Mouse (Mus musculus) thymus, adult 2 months (tissue): ENCODE measurements around the gene Zfand2a. TPM values are rescaled to one million over a fixed set of nuclear protein-coding genes. Genes with fewer than 3 reads are reported as not detected.

Source experiments
- DNase-seq: peaks from one replicate; pipeline ENCODE4 v3.0.0; 2021
- H3K27ac ChIP-seq: fragments of 200-500 bp; 2 replicates; pipeline ENCODE4 v1.5.1; 2012; ENCODE audit warnings: low read length, control low read depth; ENCODE audit not compliant: control insufficient read depth, insufficient read depth
- H3K27me3 ChIP-seq: fragments of 200-500 bp; 2 replicates; pipeline ENCODE4 v1.6.1; 2012; ENCODE audit warnings: mild to moderate bottlenecking, low read length, moderate library complexity, mixed read lengths; ENCODE audit not compliant: control insufficient read depth, insufficient read depth
- H3K36me3 ChIP-seq: fragments of 200-500 bp; 2 replicates; pipeline ENCODE4 v1.6.1; 2012; ENCODE audit warnings: mild to moderate bottlenecking, low read length, moderate library complexity; ENCODE audit not compliant: control insufficient read depth, insufficient read depth
- H3K4me1 ChIP-seq: fragments of 200-500 bp; replicated peaks from 2 replicates; pipeline ENCODE4 v1.6.1; 2012; ENCODE audit warnings: low read length; ENCODE audit not compliant: control insufficient read depth, insufficient read depth
- H3K4me3 ChIP-seq: fragments of 200-500 bp; 2 replicates; pipeline ENCODE4 v1.5.1; 2012; ENCODE audit warnings: mild to moderate bottlenecking, low read length, control low read depth, moderate library complexity; ENCODE audit not compliant: control insufficient read depth, insufficient read depth
- CTCF ChIP-seq: fragments of 200-500 bp; IDR thresholded peaks from 2 replicates; pipeline ENCODE4 v1.5.1; 2012; ENCODE audit warnings: mild to moderate bottlenecking, control low read depth, low read length, moderate library complexity, borderline replicate concordance; ENCODE audit not compliant: control insufficient read depth, poor library complexity, insufficient read depth; ENCODE audit errors: extremely low read depth
- POLR2A ChIP-seq: fragments of 200-500 bp; IDR thresholded peaks from 2 replicates; pipeline ENCODE4 v1.6.1; 2012; ENCODE audit warnings: mild to moderate bottlenecking, low read length, control low read depth, moderate library complexity; ENCODE audit not compliant: control insufficient read depth, poor library complexity, insufficient read depth; ENCODE audit errors: extremely low read depth
- WGBS: fragments of 180-500 bp; shearing (Covaris S2); methylation state at CpG from one replicate; pipeline ENCODE4 v1.1.7; 2018; 5-methylcytosine and 5-hydroxymethylcytosine counted together
- polyA plus RNA-seq: library from polyadenylated mRNA; depleted of rRNA; stranded (reverse); fragments of >200 nt; gene quantifications from 2 replicates; pipeline ENCODE4 v1.2.3, GENCODE M21; 2012

Gene Zfand2a
- polyA plus RNA-seq, 1 experiment = 15.9 TPM

- no peak for TF ChIP-seq CTCF
- TF ChIP-seq POLR2A = no peak
- 97% methylated on average over 8 of the region's 8 CpGs for WGBS
Observed at GRCm38 (mm10) chr5:139445258-139445657, 39.1 kb downstream of the Zfand2a start.

GRCm38 (mm10) chr5:139442962-139443361, 41.4 kb downstream of the Zfand2a start:
- no peak overlapping the region for H3K27ac ChIP-seq
- DNase-seq = no peak
- no peak overlapping the region for H3K4me3 ChIP-seq
- 93% methylated on average over 4 of the region's 4 CpGs for WGBS
- no peaks in the 10 kb centered on the region for H3K36me3 ChIP-seq
- peaks cover 3% of the 10 kb centered on the region for H3K4me1 ChIP-seq
- no peaks in the 10 kb centered on the region for H3K27me3 ChIP-seq
- no peak for TF ChIP-seq POLR2A
- TF ChIP-seq CTCF = no peak

More at GRCm38 (mm10) chr5:139445258-139445657, 39.1 kb downstream of the Zfand2a start:
- H3K4me3 ChIP-seq = no peak overlapping the region
- DNase-seq = no peak
- H3K36me3 ChIP-seq = no peaks in the 10 kb centered on the region
- H3K27me3 ChIP-seq = no peaks in the 10 kb centered on the region
- H3K4me1 ChIP-seq = peaks cover 22% of the 10 kb centered on the region
- no peak overlapping the region for H3K27ac ChIP-seq

GRCm38 (mm10) chr5:139442428-139442827, 41.9 kb downstream of the Zfand2a start:
- H3K36me3 ChIP-seq = no peaks in the 10 kb centered on the region
- TF ChIP-seq POLR2A = no peak
- TF ChIP-seq CTCF = no peak
- H3K4me1 ChIP-seq = 0 out of 2 replicates have a peak, but pooled peaks cover 2% of the 10 kb centered on the region
- no peaks in the 10 kb centered on the region for H3K27me3 ChIP-seq
- no peak overlapping the region for H3K27ac ChIP-seq
- WGBS = 96% methylated on average over 12 of the region's 12 CpGs
- no peak overlapping the region for H3K4me3 ChIP-seq
- DNase-seq = no peak

- DNase-seq = no peak
- no peaks in the 10 kb centered on the region for H3K36me3 ChIP-seq
- no peak overlapping the region for H3K4me3 ChIP-seq
- no peak for TF ChIP-seq POLR2A
- TF ChIP-seq CTCF = no peak
- no peaks in the 10 kb centered on the region for H3K27me3 ChIP-seq
- 100% methylated on average over 2 of the region's 2 CpGs for WGBS
- H3K27ac ChIP-seq = no peak overlapping the region
- H3K4me1 ChIP-seq = no peaks in the 10 kb centered on the region
Observed at GRCm38 (mm10) chr5:139441726-139442018, 42.7 kb downstream of the Zfand2a start.

GRCm38 (mm10) chr5:139440926-139441725, 43.2 kb downstream of the Zfand2a start:
- H3K4me3 ChIP-seq = no peak overlapping the region
- no peak overlapping the region for H3K27ac ChIP-seq
- H3K27me3 ChIP-seq = no peaks in the 10 kb centered on the region
- no peak for TF ChIP-seq CTCF
- TF ChIP-seq POLR2A = no peak
- 98% methylated on average over 11 of the region's 11 CpGs for WGBS
- H3K4me1 ChIP-seq = no peaks in the 10 kb centered on the region
- no peak for DNase-seq
- H3K36me3 ChIP-seq = no peaks in the 10 kb centered on the region

- DNase-seq = no peak
- Histone ChIP-seq H3K27me3 (no peaks in the 10 kb centered on the region), H3K4me3 (no peak overlapping the region), H3K4me1 (no peaks in the 10 kb centered on the region), H3K27ac (no peak overlapping the region), H3K36me3 (no peaks in the 10 kb centered on the region)
- TF ChIP-seq CTCF (no peak), POLR2A (no peak)
- 96% methylated on average over 5 of the region's 5 CpGs for WGBS
Observed at GRCm38 (mm10) chr5:139440451-139440850, 43.9 kb downstream of the Zfand2a start.
